Mouse (Mus musculus) thymus, postnatal 0 days (tissue): ENCODE measurements around the gene Csrp3. TPM values are rescaled to one million over a fixed set of nuclear protein-coding genes. Genes with fewer than 3 reads are reported as not detected.

ENCODE experiments used
- DNase-seq: peaks from one replicate; pipeline ENCODE4 v3.0.0-alpha.2; 2015; ENCODE audit warnings: low spot score
- polyA plus RNA-seq: library from polyadenylated mRNA; unstranded; fragments of >200 nt; fragmentation: Nextera tagmentation; extraction: Ambion mirVana; gene quantifications from 2 replicates; pipeline ENCODE4 v1.2.1, GENCODE M21; 2015

Csrp3 gene
- polyA plus RNA-seq, 1 experiment from 2014 or later: 0.27 TPM

DNA sequence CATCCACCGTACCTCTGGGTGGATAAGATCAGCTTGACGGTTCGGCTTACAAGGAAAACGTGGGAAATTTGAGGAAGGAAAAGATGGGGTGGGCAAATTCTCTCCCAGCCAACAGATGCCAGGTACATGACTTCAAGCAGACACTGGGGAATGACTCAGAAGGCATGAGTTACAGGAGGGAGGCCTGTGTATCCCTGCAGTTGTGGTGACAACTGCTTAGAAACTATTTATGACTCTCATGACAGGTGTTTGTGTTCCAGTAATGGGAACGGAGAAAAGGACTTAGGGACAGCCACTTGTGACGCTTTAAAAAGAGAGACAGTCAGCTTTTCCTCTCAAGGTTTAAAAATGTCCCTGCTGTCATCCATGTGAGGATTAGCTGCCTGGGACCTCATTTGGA, 22.3 kb upstream of the Csrp3 start:
- no peak for DNase-seq

DNA sequence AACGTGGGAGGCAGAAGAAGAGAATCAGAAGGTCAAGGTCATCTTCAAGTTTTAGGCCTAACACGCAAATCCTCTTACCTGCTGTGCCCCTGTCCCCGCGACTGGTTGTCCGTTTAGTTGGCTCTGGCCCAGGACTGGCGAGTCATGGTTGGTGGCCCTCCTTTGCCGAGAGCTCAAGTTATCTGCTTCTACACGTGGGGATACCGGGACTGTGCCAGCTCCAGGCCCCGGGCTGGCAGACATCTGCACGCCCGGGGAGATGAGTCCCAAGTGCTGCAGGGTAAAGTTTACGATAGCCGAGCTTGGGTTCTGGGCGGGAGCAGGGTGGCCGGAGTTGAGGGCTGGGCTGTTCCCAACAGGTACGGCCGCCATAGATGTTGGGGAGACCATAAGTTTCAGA, 19.7 kb upstream of the Csrp3 start:
- no peak for DNase-seq

DNA sequence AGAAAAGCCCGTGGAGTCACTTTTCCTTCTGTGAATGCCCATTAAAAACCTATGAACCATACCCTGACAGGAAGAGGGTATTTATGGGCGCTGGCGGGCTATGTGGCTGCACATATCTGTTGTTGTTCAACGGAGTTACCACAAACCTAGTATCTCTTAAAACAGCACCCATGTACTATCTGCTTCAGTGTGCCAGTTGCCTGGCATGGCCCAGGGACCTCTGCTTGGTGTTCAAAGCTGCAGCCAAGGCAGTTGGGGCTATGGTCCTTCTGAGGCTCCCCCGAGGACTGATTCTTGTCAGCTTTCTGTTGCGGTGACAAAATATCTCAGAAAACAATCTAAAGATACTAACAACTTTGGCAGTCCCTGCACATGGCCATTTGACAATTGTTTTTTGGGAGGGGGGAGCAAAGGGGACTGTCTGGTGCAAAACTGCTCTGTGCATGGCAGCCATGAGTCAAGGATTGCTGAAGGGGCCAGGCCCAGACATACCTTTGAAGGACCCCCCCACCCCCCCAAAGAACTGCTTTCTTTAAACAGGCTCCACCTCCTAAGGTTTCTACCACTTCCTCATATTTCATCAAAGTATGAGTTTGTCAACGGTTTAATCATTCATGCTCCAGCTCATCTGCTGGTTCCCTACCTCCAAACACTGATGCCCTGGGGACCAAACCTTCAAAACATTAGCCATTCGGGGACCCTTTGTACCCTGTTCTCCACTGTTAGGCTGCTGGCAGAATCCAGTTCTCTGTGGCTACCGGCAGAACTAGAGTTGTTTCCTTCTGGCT, 17.0 kb upstream of the Csrp3 start:
- no peak for DNase-seq

DNA sequence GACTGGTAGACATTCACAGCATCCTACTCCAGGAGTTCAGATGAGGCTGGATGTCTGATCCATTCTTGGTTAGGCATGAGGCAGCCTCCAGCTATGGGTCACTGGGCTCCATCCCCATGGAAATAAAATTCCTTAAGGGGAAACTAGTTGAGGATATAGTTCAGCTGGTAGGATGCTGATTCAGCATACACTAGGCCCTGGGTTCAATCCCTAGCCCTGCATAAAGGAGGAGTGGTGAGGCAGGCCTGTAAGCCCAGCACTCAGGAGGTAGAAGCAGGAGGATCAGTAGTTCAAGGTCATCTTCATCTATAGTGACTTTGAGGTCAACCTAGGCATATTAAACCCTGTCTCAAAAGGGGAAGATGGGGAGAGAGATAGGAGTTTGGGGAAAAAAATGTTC, 16.4 kb upstream of the Csrp3 start:
- no peak for DNase-seq

DNA sequence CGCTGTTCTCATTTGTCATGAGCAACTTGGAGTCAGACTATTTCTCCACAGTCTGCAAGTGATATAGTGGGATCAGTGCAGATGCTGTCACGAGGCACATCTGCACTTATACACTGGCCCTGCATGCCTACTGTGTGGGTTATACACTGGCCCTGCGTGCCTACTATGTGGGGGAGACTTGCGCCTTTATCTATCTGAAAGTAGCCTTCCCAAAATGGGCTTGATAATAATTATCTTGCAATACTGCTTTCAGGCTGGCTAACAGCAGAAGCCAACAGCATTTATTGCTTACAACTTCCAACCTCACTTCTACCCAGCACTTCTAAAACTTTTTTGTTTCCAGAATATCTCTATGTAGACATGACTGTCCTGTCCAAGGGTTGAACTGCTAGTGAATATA, 14.0 kb upstream of the Csrp3 start:
- no peak for DNase-seq

DNA sequence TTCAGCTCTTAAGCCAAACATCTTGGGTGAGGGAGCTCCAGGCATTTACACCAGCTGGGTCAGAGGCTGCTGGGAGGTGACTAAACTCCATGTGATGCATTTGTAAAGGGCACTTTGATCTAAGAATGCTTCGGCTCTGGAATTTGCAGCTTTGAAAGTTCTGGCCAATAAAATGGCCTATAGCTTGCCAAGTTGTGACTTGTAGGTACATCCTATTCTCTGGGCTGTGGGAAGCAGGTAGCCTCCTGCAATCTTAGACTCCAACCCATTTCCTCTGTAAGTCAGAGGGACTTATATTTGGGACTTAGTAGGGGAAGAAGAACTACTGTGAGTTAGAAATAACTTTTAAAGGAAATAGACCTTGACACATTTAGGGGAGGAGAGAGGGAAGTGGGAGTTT, 13.1 kb upstream of the Csrp3 start:
- no peak for DNase-seq

DNA sequence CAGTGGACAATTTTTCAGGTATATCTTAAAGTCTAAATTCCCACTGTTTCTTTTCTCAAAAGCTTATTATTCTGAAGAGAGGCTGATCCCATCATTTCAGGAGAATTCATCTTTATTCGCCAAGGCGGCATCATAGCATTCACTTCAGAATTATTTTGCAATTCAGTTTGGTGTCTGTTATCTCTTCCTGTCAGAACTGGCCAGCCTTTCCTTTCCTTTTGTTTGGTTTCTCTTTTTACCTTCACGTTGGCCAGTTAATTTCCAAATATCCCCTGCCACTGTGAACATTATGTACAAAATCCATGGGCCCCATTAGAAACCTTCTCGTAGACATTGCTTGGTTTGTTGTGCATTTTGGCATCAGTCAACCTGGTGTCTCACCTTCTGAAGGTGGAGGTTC, 11.5 kb upstream of the Csrp3 start:
- DNase-seq: no peak

DNA sequence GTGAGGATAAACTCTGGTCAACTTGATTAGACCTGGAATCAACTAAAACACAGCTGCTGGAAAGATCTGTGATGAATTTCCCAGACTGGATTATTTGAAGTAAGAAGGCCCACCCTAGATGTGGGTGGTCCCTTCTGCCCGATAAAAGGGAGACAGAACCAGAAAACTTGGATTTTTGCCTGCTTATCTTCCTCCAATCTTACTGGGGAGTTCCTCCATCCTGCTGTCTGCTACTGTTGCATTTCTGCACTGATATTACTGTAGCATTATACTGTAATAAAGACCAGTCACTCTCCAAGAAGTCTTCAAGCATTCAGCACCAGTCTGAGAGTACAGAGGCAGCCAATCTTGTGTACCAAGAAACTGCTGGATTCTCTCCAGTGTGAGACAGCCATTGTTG, 10.4 kb upstream of the Csrp3 start:
- DNase-seq: no peak

DNA sequence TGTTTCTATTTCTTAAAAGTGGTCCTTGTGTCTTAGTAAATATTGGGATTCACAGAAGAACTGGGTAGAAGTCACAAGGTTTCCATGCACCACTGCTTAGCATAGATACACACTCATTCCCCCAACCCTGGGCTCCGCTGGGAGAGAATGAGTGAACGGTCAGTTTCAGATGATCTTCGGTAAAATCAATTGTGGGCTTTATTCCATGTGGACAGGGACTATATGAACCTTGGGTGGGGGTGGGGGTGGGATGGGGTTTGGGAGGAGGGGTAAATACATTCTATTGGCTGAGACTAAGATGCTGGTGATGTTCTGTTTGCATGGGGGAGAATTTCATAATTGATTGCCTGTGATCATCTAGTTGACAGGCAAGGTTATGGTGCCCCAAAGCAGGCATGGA, 7.6 kb upstream of the Csrp3 start:
- no peak for DNase-seq

DNA sequence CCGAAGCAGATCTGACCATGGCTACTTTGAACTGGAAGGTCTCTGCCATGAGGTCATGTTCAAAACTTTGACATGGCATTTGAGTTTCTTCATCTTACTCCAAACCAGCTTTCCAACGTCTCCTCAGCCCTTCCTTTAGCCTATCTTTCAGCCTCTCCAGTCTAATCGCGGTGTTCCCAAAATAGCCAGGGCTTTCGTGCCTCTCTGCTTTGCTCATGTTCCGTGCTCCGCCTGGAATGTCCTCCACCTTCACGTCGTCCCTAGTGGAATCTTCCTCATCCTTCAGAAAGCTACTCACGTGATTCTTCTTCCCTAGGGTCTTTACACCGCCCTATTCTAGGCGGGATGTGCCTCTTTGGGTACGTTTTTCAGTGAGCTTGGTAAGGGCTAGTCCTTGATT, 5.7 kb upstream of the Csrp3 start:
- DNase-seq: no peak

DNA sequence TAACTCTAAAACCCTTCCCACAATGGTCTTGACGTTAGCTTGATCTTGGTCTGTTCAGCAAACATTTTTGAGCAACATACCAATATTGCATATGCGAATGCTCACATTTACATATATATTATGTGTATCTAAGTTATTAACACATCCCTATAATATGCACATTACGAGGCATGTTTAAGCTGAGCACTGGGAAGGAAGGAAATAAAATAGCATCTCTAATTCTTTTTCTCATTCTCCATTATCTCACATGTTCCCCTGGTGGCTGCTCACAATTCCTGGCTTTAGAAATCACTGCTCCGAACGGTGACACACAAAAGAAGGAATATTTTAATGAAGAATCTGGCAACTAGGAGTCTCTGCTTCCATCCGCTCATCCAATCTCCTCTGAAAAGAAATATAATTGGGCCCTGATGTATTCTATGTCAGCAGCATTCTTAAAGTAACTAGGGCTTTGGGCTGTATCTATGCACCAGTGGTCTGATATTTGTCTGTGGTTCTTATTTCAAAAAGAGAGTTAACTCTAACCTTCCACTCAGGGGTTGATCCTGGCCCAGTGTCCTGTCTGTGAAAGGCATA, 3.8 kb upstream of the Csrp3 start:
- no peak for DNase-seq

DNA sequence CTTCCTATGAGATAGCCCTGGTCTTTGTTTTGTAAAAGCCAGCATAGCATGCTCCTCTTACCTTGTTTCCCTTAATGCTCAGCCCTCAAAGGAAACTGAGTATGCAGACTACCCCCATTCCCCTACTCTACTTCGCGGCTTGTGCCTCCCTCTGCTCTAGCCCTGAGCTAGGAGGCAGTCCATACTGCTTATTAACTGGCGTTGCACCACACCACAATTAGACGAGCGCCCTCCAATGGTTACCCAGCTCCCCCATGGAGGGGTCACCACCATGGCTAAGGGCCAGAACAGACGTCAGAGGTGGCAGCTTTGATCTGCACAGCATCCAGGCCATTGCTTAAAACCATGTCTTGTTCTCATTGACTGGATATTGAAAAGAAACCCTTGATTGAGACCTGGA, 1.1 kb downstream of the Csrp3 start:
- DNase-seq: no peak

DNA sequence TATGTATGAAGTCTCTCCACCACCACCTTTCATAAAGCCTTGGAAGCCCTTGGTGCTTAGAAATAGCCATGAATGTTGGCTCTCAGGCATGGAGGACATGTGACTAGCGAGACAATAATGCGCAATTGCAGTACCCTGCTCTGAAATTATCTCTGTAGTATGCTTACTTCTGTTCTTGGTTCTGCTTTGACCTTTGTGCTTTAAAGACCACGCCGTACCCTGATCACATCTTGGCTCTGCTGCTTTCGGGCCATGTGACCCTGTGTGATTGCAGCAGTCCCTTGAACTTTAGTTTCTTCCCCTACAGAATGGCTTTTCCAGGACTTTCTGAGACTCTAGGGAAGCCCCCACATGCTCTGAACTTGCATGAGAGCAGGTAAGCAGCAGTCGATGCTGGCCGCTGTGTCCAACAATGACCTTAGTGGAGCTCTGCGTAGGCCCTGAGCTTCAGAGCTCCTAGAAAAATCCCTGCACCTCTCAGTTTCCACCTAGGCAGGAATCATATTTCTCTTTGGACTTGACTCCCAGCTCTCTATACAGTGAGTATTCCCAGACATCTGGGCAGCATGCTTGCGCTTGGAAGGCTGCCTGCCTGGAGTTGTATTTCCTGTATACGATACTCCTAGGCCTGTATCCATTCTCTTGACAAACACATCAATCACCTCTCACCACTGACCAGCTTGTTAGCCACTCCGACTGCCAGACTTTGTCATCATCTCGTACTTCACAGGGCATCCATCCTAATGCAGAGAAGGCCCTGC, 2.4 kb downstream of the Csrp3 start:
- no peak for DNase-seq

DNA sequence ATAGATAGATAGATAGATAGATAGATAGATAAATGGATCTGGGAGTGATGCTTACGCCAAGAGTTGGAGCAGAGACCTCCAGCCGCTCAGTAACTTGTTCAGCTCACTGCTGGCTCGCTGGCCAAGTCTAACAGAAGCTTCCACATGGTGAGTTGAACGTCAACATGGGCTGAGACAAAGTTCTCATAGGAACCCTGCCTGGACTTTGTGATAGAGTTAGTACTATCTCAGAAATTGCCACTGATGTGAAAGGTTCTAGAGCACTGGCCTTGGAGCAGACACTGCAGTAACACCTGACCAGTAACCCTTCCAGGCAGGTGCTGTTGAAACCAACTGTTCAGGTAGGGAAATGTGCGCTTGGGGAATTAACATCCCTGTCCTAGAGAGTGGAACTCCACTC, 4.3 kb downstream of the Csrp3 start:
- DNase-seq: no peak

DNA sequence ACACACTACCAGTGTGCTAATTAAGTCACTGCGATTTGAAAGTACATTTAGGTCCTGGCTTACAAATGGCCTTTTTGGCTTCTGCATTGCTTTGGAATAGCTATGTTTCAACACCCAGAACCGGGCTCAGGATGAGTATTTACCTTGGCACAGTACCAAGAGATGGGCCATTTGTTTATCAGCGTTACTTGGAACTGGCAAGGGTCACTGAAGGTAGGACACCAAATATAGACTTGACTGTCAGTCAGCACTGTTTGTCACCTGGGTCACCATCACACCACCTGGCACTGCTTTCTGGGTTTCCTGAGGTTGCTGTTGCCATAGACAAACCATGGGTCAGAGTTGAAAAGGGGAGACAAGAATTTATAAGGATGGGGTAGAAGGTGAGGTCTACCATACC, 5.5 kb downstream of the Csrp3 start:
- no peak for DNase-seq

DNA sequence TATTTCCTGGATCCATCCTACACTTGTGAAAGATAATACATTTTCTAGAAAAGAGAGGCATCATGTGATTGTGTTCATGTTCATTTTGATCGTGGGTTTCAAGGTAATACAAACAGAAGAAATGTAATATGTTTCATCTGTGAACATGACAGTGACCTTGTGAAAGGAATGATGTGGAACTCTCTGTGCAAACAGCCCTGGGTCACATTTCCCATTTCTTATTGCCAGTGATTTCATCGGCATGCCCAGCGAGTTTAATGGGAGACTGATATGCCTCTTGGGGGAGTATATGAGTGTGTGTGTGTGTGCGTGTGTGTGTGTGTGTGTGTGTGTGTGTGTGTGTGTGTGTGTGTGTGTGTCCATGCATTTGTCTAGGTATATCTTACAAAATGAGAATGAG, 6.3 kb downstream of the Csrp3 start:
- no peak for DNase-seq

DNA sequence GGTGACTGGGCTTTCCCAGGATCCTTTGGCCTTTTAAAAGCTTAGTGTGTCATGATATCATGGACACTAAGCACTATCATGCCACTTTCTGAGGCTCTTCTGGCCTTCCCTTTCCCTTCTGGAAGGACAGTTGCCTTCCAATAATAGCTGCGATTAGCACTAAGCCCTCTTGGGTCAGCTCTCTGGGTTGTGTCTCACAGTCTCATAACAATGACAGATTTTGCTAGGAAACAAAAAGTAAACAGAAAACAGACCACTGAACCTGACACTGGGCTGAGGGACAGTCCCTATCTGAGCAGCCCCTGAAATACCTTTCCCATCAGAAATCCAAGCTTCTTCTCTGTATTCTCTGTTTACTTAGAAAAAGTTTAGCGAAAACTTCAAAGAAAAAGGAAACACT, 7.3 kb downstream of the Csrp3 start:
- DNase-seq: no peak

DNA sequence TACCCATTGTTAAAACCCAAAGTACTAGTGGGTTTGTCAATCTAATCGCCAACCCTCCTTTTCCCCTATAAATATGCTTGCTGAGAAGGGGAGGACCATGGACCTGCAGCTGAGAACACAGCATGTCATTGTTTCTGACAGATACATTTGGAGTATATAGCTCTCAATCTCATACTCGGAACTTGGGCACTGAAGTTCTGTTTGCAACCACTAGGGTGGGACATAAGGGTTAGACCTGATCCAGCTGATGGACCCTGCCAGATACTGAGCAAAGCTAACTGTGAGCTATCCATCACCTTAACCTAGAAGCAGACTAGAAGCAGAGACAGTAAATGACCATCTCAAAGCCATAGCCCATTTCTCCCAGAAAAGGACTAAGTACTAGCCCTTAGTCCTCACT, 9.4 kb downstream of the Csrp3 start:
- no peak for DNase-seq

DNA sequence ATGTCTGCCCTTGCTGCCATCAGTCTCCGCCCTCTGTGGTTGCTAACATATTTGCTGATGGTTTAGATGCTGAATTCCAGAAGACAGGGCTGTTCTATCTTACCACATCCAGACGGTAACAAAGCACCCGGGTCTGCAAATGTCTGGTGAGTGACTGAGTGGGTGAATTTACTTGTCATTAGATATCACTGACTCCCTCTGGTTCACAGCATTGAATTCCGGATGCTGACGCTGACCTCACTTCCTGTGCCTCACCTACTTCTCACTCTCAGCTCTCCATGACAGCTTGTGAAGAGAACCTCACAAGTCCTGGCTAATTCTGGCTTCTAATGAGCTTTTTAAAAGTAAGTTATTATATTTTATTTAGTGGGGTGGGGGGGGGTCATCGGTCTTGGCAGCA, 10.9 kb downstream of the Csrp3 start:
- DNase-seq: no peak

DNA sequence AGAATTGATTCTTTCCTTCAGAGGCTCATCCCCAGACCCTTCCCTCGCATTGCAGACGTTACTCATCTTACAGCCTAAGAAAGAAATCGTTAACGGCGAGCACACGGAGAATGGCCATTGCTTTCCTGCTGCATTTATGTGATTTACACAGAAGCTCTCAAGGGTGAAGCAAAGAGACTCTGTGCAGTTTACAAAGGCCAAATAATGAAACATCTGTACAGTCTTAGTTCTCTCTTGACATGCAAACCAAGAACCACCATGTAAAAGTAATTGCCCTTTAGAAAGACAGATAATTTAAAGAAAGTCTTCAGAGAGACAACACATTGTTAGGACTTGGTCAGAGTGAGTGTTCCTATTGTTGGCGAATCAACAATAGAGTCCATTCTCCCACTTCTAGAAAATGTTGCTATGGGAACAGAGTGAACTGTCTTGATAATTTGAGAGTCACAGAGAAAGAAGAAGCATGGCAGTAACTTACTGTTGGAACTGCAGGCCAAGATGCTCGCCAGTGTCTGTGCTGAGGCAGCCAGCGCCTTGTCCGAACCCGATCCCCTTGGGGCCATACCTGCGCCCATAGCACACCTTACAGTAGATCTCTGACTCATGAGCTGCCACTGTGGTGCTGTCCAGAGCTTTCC, 12.7 kb downstream of the Csrp3 start:
- no peak for DNase-seq

DNA sequence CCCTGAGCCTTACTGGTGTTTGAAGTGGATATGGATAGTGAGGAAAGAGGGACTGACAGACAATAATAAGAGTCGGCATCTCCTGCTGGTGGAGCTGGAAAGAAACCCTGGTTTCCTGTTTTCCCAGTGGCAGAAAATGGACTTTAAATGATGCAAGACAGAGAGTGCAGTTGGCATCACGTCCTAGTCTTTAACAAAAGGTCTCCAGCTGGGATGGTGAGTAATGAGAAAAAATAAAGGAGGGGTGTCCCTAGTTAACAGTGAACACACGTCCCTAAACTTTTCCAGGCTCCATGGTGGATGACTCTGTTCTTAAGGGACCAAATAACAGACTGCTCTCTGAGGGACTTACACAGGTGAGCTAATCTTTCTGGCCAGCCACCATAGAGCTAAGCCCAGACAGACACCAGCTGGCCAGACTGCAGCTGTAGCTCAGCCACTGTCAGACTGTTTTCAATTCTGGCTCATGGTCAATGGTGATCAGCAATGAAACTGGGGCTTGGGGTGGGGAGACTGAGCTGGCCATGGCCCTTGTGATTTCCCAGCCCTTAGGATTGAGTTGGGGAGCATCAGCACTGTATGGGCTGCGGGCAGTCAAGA, 13.4 kb downstream of the Csrp3 start:
- DNase-seq: no peak

DNA sequence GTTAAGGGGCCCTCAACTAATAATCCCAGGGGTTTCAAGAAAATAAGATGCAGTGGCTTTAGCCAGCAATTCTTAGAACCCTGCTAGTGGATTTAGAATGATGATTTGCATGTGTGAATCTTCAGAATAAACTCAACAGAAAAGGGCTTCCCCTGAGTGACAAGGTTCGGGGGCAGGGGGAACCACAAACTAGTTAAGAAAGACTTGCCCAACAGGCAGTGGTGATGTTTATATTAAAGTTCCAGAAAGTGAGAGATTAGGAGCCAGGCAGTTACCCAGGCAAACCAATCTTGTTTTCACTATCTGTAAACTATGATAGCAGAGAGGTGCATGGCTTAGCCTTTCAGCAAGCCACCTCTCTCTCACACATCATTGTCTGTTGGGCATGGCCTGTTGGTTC, 15.1 kb downstream of the Csrp3 start:
- no peak for DNase-seq
